Mouse (Mus musculus): ENCODE results near the gene Nos3.

The Nos3 gene

DNA sequence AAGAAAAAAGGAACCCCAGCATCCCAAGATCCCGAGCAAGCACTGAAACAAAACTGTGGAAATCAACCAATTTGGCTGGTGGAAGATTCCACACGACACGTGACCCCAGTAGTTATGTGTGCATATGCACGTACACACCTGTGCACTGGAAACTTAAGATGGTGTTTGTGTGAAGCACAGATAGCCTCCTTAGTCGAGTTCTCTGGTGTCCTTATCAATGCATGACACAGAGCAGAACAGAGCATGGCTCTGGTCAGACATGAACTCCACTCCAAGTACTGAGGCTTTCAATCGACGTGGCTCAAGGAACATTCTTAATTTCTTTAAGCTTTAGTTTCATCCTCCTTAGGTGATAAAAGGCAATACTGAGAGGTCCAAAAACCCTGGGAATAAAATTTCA, 18.3 kb upstream of the Nos3 start:
- no peak for DNase-seq

DNA sequence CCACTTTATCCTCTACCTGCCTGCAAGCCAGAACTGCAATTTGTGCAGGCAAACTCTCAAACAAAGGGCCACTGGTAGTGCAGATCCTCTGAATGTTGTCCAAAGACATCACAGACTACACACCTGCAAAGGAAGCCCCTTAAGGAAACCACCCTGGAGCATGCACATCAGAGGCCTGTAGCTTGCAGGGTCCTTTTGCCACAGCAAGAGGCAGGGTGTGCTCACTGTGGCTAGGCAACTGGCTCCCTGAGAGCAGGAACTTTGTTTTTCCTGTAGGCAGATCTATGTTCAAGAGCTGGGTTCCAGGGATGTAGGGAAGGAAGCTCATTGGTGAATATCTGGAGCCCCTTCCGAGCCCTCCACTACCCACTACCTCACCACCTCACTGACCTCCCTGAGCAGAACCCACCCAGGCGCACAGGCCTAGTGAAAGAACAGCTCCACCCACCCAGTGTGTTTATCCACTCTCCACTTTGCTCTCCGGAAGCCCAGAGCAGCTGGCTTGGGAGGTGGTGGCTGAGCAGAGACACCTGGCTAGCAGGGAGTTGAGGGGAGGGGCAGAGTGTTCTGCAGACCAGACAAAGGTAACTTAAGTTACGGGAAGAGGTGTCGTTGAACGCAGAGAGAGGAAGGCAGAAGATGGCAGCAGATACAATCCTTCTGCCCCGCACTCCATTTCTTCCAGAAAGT, 17.3 kb upstream of the Nos3 start:
- DNase-seq = peak; percentile 64

DNA sequence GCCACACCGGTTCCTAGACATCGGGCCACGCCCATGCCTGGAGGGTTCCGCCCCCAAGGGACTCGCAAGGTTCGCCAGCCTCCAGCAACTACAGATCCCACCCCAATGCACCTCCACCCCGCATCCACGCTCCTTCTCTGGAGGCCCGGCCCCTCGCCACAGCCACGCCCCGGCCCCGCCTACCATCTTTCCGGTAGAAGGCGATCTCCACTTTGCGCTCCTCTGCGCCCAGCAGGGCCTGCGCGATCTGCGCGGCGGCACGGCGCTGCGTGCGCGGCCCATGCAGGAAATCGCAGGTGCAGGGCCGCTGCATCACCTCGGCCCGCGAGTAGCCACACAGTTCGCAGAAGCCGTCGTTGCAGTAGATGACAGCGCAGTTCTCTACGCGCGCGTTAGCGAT, 16.5 kb upstream of the Nos3 start:
- DNase-seq = peak; percentile 98

DNA sequence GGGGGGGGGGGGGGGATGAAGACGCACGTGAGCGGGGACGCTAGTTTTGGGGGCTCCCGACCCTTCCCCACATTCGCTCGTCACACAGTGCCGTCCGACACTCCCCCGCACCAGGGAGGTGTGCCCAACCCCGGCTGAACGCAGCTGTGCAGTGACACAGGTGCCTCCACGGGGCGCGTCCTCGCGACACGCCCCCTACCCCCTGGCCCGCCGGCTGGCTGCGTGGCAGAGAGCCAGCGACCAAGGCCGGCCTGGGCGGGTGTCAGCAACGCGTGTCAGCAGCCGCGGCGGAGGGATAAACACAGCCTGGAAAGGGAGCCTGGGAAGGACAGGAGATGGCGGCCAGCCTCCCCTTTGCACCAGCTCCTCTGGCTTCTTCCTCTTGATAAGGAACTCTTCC, 16.1 kb upstream of the Nos3 start:
- DNase-seq = peak; percentile 78

DNA sequence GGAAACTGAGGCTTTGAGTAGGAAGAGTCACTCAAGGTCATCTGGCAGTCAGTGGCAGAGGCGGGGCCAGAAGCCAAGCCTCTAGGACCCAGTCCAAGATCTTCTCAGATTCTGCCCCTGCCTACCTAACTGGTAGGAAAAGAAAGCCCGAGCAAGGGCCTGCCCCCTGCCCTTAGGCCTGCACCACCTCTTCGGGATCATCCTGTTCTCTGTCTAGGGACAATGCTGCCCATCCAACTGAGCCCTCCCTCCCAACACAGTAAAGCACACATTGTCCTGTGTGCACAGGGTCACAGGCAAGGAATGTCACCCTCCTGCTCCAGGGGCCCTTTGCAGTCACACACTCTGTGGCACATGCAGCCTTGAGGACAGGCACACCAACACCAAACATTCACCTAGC, 14.5 kb upstream of the Nos3 start:
- DNase-seq = no peak

DNA sequence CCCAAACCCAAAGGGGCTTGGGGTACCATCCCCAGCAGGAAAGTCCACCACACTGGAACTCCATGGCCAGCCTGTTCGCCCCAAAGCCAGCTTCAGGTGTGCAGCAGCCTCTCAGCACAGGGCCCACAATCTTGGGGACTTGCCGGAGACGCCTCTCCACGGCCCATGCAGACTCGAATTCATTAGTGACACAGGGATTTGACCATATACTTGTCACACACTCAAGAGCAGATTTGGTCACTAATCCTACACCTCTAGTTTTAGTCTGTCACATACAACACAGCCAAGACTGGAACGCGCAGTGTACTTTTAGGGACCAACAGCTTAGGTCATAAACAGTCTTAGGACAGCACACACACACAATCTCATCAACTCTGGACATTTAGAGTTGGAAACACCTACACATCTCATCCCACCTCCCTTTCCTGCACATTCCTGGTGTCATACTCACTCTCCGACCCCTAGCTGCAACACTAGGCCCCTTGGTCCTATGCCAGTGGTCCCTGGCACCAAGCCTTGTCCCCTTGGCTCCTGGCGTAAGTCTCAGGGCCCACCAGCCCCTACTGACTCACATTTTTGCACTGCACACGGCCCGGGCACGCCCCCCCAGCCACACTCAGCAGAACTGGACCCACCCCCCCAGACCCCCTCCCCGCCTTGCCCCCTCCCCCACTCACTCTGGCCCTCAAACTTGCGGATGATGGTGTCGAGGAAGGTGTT, 13.9 kb upstream of the Nos3 start:
- no peak for DNase-seq

DNA sequence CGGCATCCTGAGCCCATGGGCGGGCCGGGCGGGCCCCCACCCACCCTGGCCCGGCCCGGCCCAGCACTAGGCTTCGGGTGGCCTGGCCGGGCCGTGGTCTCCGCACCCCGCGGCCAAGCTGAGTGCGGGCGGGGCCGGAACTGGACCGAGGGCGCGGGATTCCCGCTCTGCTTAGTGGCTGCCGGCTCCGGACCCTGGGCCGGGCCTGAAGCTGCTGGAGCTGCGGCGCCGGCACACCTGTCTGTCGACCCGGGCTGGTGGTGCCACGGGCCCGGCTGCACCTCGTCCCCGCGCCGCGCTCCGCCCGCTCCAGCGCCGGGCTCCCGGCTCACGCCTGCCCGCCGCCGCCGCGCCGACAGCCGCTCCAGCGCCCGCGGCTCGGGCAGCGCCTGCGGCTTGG, 13.3 kb upstream of the Nos3 start, which contains the start of gene Kcnh2:
Gene Kcnh2 (minus strand): TSS at position 327 of the 400 bp plus-strand sequence.
- no peak for DNase-seq

DNA sequence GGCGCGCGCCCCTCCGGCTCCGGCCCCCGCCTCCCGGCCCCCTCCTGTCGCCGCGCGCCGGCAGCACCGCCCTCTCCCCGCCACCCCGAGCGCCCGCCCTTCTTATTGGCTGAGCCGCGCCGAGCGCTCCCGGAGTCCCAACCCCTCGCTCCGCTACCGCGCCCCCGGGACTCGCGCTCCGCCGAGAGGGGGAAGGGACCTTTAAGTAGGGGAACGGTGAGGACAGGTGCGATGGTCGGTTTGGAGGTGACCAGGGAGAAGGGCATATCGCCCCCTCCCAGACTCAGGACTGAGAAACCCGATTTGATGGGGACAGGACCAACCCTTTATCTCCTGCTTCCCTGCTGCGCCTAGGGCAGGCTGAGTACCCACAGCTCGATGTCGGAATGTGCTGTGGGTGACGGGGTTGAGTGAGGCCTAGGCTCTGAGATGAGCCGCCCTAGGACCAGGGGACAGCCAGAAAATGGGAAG, 12.9 kb upstream of the Nos3 start:
- peak; percentile 93 for DNase-seq

DNA sequence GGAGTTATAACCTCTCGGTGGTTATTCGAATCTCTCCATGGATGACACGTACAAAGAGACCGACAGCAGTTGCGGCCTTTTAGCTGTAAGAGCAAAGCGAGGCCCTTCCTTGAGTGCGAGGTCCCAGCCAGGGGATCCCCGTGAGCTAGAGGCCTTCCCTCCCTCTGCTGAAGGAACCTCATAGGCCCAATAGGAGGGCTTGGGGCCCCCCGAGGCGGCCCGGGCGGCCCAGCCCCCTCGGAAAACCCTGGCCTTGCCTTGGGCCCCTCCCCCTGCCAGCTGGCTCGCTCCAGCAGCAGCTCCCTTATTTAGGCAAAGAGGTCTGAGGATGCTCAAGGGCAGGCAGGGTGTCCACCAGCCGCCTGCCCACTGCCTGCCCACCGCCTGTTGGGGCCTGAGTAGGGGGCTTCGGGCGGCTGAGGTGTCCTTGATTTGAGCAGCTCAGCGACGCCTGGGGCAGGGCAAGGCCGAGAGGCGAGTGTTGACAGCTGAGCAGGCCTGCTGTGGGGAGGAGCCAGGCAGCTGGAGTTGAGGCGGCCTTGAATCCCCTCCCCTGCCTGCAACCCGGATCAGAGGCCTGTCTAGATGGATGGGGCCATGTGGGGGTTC, 12.3 kb upstream of the Nos3 start:
- DNase-seq = peak; percentile 61

DNA sequence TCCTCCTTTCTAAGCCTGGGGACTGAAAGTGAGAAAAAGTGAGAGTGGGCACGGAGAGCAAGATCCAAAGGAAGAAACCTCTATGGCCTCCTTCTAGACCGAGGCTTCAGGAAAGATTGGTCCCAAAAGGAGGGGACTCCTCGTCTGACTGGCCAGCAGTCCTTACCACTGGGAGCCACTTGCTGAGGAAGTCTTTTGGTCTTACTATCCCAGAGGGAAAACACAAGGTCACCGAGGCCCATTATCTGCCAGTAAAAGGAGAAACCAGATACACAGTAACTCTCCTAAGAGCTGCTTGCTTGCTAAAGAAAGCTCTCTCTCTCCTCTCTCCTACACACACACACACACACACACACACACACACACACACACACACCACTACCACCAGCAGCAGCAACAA, 11.3 kb upstream of the Nos3 start:
- DNase-seq = no peak

DNA sequence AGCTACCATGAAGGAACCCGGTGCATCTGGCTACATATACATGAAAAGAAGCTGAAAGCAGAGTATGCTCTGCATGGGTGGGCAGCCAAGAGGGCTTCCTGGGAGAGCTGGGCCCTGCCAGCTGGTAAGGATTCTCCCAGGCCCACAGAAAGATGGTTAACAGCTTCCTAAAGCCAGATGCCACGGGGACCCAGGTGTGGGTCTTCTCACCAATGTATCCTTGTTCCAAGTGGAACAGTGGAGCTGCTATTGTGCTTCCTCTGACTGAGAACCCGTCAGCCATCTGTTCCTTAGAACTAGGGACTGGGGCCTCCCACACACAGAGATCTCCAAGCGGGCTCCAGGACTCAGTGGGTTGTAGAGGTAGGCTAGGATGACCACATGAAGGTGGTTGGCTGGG, 7.8 kb upstream of the Nos3 start:
- DNase-seq = no peak

DNA sequence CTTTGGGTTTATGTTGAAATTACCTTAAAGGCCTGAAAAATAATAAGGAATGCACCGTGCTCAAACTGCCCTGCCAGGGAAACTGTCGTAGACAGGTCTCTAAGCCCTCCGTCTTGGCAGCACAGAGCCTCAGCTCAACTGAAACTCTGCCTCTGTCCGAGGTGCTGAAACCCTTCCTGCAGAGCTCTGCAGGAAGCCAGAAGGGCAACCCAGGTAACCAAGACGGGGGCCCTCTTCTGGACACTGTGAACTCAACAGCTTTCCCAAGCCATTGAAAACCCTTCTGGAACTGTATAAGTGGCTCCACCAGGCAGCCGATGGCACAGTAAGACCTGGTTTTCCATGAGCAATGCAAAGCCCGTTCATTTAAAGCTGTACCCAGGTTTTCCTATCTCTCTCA, 7.1 kb upstream of the Nos3 start:
- DNase-seq = peak; percentile 93

DNA sequence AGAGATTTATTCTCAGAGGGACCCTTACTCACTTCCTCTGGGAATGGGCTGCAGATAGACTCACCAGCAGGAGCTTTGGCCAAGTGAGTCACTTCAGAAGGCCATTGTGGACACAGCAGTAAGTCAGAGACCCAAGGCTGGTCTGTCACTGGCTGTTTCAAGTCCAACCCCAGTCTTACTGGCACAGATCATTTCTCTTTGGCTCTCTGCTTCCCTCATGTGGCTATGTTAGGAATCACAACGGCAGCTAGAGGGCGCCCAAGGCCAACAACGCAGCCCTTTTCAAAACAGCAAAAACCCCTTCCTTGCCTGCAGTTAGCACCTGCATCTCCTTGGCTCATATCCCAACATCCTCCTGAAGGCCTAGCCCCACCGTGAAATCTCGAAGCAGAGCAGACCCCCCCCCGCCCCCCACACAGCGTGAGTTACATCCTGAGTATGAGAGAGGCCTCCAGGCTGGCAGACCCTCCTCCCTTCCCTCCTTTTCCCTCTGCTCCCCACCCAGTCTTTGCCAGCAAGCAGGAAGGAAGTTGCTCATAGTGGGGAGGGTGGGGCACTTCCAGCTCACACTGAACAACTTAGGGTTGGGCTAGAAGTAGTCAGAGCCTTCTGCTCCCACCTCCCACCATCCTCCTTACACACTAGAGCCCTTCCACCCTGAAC, 3.7 kb upstream of the Nos3 start:
- DNase-seq = peak; percentile 89

DNA sequence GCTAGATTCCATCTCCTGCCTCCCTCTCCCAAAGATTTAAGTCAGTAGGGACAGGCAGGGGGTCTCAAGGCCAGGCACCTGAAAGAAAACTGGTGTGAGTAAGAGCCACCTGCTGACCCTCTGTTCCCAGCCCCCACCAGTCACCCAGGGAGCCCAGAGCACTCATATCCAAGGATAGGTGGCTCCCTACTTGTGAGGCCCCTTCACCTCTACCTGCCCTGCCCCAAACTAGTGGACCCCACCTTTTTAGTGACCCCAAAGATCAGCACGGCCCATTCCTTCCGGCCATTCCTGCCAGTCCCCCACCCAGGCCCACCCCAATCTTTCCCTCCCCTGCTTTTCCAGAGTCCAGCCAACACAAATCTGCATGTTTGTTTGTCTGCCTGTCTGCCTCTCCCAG, 1.1 kb upstream of the Nos3 start:
- no peak for DNase-seq

DNA sequence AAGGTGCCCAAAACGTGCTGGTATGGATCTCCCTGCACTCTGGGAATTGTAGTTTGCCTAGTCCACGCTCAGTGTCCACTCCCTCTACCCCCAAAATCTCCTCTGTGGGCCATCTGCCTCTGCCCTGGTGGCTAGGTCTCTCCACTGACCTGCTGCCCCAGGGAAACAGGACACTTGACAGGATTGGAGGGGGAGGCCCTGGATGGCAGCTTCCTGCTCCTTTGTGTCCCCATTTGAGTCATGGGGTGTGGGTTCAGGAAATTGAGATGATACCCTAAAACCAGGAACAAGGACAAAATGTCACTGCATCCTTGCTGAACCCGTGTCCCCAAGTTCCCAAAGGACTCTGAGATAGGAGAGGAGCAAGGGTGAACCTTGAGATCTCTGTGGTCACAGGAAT, 549 bp upstream of the Nos3 start:
- no peak for DNase-seq

DNA sequence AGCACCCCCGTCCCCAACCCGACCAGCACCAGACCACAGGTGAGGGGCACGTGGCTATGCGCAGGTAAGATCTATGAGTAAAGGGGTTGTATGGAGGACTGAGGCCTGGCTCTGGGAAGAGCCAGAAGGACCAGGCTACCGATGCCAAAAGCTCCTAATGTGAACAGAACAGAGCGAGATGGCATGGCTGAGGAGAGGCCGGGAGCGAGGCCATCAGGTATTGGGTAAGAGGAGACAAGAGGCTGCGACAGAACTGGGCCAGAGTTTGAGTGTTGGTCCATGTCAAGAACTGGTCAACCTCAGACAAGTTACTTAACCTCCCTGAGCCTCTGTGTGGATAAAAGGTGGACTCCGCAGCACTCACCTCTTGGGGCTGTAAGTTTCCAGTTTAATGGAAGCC, 353 bp downstream of the Nos3 start:
- DNase-seq = no peak

DNA sequence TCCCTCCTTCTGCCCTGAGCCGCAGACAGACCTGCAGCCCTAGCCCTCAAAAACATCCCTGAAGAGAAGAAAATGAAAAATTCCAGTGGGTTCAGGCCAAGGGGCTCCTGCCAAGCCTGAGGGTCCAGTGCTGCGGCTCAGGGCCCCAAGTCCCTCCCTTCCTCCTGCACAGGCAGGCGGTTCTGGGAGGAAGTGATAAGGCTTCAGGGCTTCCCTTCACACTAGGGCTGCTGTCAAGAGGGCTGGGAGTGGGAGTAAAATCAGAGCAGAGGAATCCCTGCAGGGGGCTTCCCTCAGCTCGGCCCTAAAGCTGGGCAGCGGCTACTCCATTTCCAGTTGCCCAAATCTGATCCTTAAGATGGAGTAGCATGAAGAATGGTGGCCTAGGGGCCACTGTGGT, 918 bp downstream of the Nos3 start:
- no peak for DNase-seq

DNA sequence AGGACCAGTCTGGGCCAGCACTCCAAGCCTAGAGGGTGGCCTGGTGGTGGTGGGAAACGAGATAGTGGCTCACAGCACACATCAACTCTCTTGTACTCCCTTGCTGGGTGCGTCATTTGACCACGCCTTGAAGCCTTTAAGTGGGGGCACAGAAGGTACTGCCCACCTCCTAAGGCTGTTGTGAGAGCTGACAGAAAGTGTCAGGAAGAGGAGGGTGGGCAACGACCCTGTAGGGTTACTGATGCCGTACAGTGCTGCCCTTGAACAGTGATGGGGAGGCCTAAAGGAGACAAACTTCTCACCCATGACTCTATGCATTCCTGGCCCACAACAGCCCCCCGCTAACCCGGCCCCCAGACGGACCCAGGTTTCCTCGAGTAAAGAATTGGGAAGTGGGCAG, 1.8 kb downstream of the Nos3 start:
- no peak for DNase-seq

DNA sequence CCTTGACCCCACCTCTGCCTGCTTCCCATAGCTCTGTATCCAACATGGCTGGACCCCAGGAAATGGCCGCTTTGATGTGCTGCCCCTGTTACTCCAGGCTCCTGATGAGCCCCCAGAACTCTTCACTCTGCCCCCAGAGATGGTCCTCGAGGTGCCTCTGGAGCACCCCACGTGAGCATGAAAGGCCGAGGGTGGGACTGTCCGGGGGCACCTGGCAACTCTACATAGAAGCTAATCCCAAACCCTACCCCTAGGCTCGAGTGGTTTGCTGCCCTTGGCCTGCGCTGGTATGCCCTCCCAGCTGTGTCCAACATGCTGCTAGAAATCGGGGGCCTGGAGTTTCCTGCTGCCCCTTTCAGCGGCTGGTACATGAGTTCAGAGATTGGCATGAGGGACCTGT, 5.2 kb downstream of the Nos3 start:
- no peak for DNase-seq

DNA sequence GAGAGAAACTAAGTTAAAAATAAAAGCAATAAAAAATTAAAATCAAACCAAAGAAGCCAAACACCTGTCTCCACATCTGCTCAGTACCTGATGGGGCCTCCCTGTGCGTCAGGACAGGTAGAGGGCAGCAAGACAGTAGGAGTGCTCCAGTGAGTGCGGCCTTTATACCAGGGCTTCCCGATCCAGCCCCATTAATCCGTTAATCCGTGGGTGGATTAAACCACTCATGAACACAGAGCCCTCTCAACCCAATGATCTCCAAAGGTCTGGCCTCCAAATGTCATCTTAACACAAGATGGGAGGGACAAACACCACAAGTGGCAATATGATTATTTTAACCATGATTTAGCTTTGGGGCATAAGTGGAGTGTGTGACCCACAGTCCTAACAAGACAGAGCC, 9.2 kb downstream of the Nos3 start:
- no peak for DNase-seq

DNA sequence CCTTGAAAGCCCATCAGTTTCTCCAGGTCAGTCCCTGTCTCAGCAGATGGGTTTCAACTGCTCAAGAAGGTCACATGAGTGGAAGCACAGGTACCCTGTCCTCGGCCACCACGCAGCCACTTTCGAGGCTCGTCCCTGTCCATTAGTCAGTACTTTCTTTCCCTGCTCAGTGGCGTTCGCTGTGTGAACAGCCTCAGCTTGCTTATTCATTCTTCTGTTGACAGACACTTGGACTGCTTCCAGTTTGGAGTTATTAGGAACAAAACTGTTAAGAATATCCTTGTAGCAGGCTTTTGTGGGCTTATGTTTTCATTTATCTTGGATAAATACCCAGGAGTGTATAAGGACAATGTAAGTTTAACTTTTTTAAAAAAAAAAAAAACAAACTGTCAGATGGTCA, 9.6 kb downstream of the Nos3 start:
- no peak for DNase-seq

DNA sequence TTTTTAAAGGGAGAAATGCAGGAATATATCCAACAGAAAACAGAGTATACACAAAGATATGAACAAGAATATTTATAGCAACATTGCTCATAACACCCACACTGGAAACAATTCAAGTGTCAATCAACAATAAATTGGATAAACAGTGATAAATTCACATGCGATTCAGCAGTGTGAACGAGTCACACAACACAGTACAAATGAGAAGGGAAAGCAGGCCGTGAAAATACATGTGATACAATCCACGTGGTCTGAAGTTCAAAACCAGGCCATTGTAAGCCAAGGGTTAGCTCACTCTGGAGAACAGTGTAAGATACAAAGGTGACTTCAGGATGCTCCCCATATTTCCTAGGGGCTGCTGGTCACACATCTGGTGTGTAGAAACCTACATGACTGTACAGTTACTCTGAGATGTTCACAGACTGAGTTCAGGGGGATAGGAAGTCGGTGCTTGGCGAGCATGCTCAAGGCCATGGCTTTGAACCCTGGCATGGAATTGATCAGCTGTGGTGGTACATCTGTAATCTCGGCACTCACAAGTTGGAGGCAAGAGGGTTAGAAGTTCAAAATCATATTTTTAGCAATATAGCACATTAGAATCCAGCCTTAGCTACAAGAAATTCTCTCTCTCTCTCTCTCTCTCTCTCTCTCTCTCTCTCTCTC, 10.2 kb downstream of the Nos3 start:
- no peak for DNase-seq

DNA sequence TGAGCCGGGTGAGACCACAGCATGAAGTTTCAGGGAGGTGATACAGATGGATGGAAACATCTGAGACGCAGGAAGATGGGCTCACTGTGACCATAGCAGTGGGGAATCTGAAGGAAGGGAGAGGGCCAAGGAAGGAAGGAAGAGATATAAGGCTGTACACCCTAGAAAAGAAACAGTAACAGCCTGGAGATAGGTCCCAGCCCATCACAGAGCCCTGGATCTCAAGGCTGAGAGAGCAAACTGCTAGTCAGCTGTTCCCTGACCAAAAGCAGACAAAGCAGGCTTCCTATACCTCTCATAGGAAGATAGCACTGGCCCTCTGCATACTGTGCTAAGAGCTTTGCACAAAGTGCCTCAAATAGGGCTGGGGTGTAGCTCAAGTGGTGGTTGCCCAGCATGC, 14.1 kb downstream of the Nos3 start:
- DNase-seq = no peak

Measured in thymus, postnatal 4 days (tissue).